Mouse (Mus musculus) cerebellum, adult (tissue): ENCODE results near the gene Vmn2r110.

Experiments
- ATAC-seq: cut with Nextera tagmentation; 2 replicates; pipeline ENCODE4 v1.9.2; 2017; ENCODE audit warnings: mild to moderate bottlenecking, moderate library complexity, mixed read lengths; ENCODE audit not compliant: insufficient number of reproducible peaks, low FRiP score, low TSS enrichment

The Vmn2r110 gene

GRCm38 (mm10) chr17:20596323-20596722 lies at the start of gene Vmn2r110:
Gene Vmn2r110 (minus strand): TSS chr17:20596423.
- no peak for ATAC-seq

GRCm38 (mm10) chr17:20624777-20625176 lies 28.6 kb upstream of the Vmn2r110 start, which contains the start of gene Fpr-rs3:
Gene Fpr-rs3 (minus strand): TSS chr17:20624877.
- ATAC-seq = no peak

- no peak for ATAC-seq
These were observed 31.6 kb downstream of the Vmn2r110 start, which contains the start of gene Vmn2r109 for GRCm38 (mm10) chr17:20564656-20565055. Gene Vmn2r109 (minus strand): TSS chr17:20564756.
